Mouse (Mus musculus): ENCODE data around the gene Tmem190. TPM values are rescaled to one million over a fixed set of nuclear protein-coding genes. Genes with fewer than 3 reads are reported as not detected.

The Tmem190 gene
- not detected in 2 replicates for polyA plus RNA-seq (2012; rRNA removed)

GRCm38 (mm10) chr7:4782759-4783158 lies at the start of gene Tmem190, which contains the start of gene Il11:
Tmem190 (plus strand) TSS chr7:4782937.
Il11 (minus strand) TSS chr7:4782859.
- DNase-seq: no peak
- no peak within 1 kb of the TSS for H3K4me3 ChIP-seq (replicated peaks; ENCODE audit: extremely low read depth, low read depth, low read length)
- no peak for TF ChIP-seq CTCF (IDR thresholded peaks at IDR 0.05; ENCODE audit: insufficient read depth, low read length)
- no peak for TF ChIP-seq POLR2A (IDR thresholded peaks at IDR 0.05; ENCODE audit: borderline replicate concordance, extremely low read depth, low read depth, low read length)
- H3K4me1 ChIP-seq (ENCODE audit: control insufficient read depth, insufficient read depth, low read length): no peaks in the 10 kb centered on the region
- WGBS: 79% methylated on average over 2 of the region's 2 CpGs

- 51% methylated on average over 6 of the region's 6 CpGs for WGBS
- no peak for TF ChIP-seq POLR2A (IDR thresholded peaks at IDR 0.05; ENCODE audit: borderline replicate concordance, extremely low read depth, low read depth, low read length)
- H3K4me3 ChIP-seq (replicated peaks; ENCODE audit: extremely low read depth, low read depth, low read length): no peak overlapping the region
- no peaks in the 10 kb centered on the region for H3K4me1 ChIP-seq (ENCODE audit: control insufficient read depth, insufficient read depth, low read length)
- no peak for DNase-seq
Observed at GRCm38 (mm10) chr7:4732968-4733392, 49.8 kb upstream of the Tmem190 start.

GRCm38 (mm10) chr7:4739041-4739543 lies 43.6 kb upstream of the Tmem190 start:
- no peak for DNase-seq
- Histone ChIP-seq H3K4me1 (ENCODE audit: control insufficient read depth, insufficient read depth, low read length) (peaks cover 5% of the 10 kb centered on the region; the same call in 1 of the 2 replicates), H3K4me3 (replicated peaks; ENCODE audit: extremely low read depth, low read depth, low read length) (peak overlapping the region; percentile 64)
- TF ChIP-seq CTCF (IDR thresholded peaks at IDR 0.05; ENCODE audit: insufficient read depth, low read length) (no peak), POLR2A (IDR thresholded peaks at IDR 0.05; ENCODE audit: borderline replicate concordance, extremely low read depth, low read depth, low read length) (no peak)
- 36% methylated on average over 10 of the region's 10 CpGs for WGBS

GRCm38 (mm10) chr7:4739544-4740275 lies 43.0 kb upstream of the Tmem190 start, which contains the start of gene Kmt5c:
Kmt5c (plus strand) TSS chr7:4740115.
- WGBS: under 1% methylated on average over 40 of the region's 44 CpGs

GRCm38 (mm10) chr7:4740309-4740727 lies 42.4 kb upstream of the Tmem190 start:
- no peak for DNase-seq
- peaks cover 5% of the 10 kb centered on the region; the same call in 1 of the 2 replicates for H3K4me1 ChIP-seq (ENCODE audit: control insufficient read depth, insufficient read depth, low read length)
- under 1% methylated on average over 14 of the region's 14 CpGs for WGBS
- peak overlapping the region; percentile 86 for H3K4me3 ChIP-seq (replicated peaks; ENCODE audit: extremely low read depth, low read depth, low read length)
- no peak for TF ChIP-seq CTCF (IDR thresholded peaks at IDR 0.05; ENCODE audit: insufficient read depth, low read length)
- no peak for TF ChIP-seq POLR2A (IDR thresholded peaks at IDR 0.05; ENCODE audit: borderline replicate concordance, extremely low read depth, low read depth, low read length)

More at GRCm38 (mm10) chr7:4739544-4740275, 43.0 kb upstream of the Tmem190 start, which contains the start of gene Kmt5c:
- TF ChIP-seq CTCF (IDR thresholded peaks at IDR 0.05; ENCODE audit: insufficient read depth, low read length) (no peak), POLR2A (IDR thresholded peaks at IDR 0.05; ENCODE audit: borderline replicate concordance, extremely low read depth, low read depth, low read length) (peak; percentile 91)
- DNase-seq: peak; percentile 97
- Histone ChIP-seq H3K4me3 (replicated peaks; ENCODE audit: extremely low read depth, low read depth, low read length) (peak within 1 kb of the TSS; percentile 86), H3K4me1 (ENCODE audit: control insufficient read depth, insufficient read depth, low read length) (peaks cover 5% of the 10 kb centered on the region; the same call in 1 of the 2 replicates)

- 7% methylated on average over 4 of the region's 4 CpGs for WGBS
- Histone ChIP-seq H3K4me1 (ENCODE audit: control insufficient read depth, insufficient read depth, low read length) (peaks cover 5% of the 10 kb centered on the region; the same call in 1 of the 2 replicates), H3K4me3 (replicated peaks; ENCODE audit: extremely low read depth, low read depth, low read length) (peak overlapping the region; percentile 37)
- DNase-seq: peak; percentile 65
- TF ChIP-seq POLR2A (IDR thresholded peaks at IDR 0.05; ENCODE audit: borderline replicate concordance, extremely low read depth, low read depth, low read length): peak; percentile 45; the same call in 1 of the 2 replicates
- TF ChIP-seq CTCF (IDR thresholded peaks at IDR 0.05; ENCODE audit: insufficient read depth, low read length): no peak
Observed at GRCm38 (mm10) chr7:4741151-4741550, 41.6 kb upstream of the Tmem190 start.

DNA sequence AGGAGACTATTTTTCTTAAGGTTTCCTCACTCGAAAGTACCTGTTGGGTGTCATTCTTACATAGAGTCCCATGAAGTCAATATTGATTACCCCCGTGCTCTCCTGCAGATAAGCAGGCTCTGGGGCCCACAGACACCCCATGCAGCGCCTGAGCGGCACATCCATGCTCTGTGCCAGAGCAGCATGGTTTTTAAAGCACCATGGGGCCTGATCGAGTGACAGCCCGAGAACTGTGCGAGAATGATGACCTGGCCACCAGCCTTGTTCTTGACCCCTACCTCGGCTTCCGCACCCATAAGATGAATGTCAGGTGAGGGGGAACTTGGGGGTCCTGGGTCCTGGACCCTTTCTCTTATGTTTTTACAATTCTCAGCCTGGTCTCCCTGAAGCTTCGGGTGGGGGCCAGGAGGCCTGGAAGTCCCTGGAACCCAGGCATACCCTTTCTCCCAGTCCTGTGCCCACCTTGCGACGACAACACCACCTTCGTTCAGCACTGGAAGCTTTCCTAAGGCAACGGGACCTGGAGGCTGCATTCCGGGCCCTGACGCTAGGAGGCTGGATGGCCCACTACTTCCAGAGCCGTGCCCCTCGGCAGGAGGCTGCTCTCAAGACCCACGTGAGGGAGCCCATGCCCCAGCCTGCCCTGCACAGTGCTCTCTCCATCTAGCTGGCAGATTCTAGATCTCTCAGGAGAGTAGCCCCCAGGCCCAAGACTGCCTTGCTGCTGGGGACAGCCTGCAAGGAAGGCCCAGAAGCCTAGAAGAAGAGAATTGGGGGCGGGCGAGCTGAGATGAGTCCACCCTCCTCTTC lies 40.9 kb upstream of the Tmem190 start:
- no peak for DNase-seq
- no peak overlapping the region for H3K4me3 ChIP-seq (replicated peaks; ENCODE audit: extremely low read depth, low read depth, low read length)
- WGBS: 86% methylated on average over 21 of the region's 21 CpGs
- TF ChIP-seq POLR2A (IDR thresholded peaks at IDR 0.05; ENCODE audit: borderline replicate concordance, extremely low read depth, low read depth, low read length): no peak
- TF ChIP-seq CTCF (IDR thresholded peaks at IDR 0.05; ENCODE audit: insufficient read depth, low read length): no peak
- H3K4me1 ChIP-seq (ENCODE audit: control insufficient read depth, insufficient read depth, low read length): peaks cover 5% of the 10 kb centered on the region; the same call in 1 of the 2 replicates

GRCm38 (mm10) chr7:4742482-4742819 lies 40.3 kb upstream of the Tmem190 start:
- WGBS: 86% methylated on average over 6 of the region's 6 CpGs
- no peak for DNase-seq
- Histone ChIP-seq H3K4me3 (replicated peaks; ENCODE audit: extremely low read depth, low read depth, low read length) (no peak overlapping the region), H3K4me1 (ENCODE audit: control insufficient read depth, insufficient read depth, low read length) (peaks cover 5% of the 10 kb centered on the region; the same call in 1 of the 2 replicates)
- no peak for TF ChIP-seq POLR2A (IDR thresholded peaks at IDR 0.05; ENCODE audit: borderline replicate concordance, extremely low read depth, low read depth, low read length)
- no peak for TF ChIP-seq CTCF (IDR thresholded peaks at IDR 0.05; ENCODE audit: insufficient read depth, low read length)

- 43% methylated on average over 2 of the region's 2 CpGs for WGBS
- peaks cover 5% of the 10 kb centered on the region; the same call in 1 of the 2 replicates for H3K4me1 ChIP-seq (ENCODE audit: control insufficient read depth, insufficient read depth, low read length)
- no peak for TF ChIP-seq CTCF (IDR thresholded peaks at IDR 0.05; ENCODE audit: insufficient read depth, low read length)
- no peak for DNase-seq
- H3K4me3 ChIP-seq (replicated peaks; ENCODE audit: extremely low read depth, low read depth, low read length): no peak overlapping the region
Observed at GRCm38 (mm10) chr7:4743354-4743753, 39.4 kb upstream of the Tmem190 start.
